Mouse (Mus musculus) cerebellum, adult 11 months (tissue): ENCODE data around the gene Stk11ip.

Source experiments
- DNase-seq: peaks from one replicate; pipeline ENCODE4 v3.0.0; 2022

The Stk11ip gene

GRCm38 (mm10) chr1:75521321-75522031 is at the start of gene Stk11ip:
Gene Stk11ip (plus strand): TSS chr1:75521529.
- peak; percentile 84 for DNase-seq

DNA sequence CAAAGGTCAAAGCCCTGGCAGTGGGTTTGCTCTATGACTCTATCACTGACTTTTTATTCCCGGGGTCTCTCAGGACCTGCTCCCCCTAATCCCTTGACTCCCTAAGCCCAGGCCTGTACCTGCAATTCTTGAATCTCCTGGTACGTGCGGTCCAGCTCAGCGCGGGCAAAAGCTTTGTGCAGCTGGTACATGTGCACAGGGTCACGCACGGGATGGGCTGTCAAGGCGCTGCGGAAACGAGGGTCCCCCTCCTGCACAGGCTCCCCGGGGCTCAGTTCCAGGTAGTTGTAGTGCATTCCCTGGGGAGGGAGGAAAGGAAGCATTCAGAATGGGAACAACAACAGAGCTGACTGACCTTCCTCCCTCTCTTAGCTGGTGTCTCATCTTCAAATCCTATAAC is 44.9 kb upstream of the Stk11ip start:
- DNase-seq: no peak

- DNase-seq: peak; percentile 92
Measured at GRCm38 (mm10) chr1:75477264-75477965, 43.9 kb upstream of the Stk11ip start.

DNA sequence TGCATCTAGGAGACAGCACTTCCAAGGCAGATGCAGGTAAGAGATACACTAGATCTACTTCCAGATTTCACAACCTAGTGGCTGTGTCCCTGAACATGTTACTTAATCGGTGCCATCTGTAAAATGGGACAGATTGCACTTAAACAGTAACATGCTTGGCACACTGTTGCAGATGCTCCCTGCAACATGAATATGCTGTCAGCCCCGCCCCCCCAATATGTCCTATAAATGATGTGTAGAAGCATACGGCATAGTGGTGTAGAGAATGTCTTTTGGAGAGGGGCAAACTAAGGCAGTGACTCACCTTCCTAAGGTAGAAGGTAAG is 43.4 kb upstream of the Stk11ip start:
- no peak for DNase-seq

GRCm38 (mm10) chr1:75478497-75478896 is 42.8 kb upstream of the Stk11ip start:
- no peak for DNase-seq

DNA sequence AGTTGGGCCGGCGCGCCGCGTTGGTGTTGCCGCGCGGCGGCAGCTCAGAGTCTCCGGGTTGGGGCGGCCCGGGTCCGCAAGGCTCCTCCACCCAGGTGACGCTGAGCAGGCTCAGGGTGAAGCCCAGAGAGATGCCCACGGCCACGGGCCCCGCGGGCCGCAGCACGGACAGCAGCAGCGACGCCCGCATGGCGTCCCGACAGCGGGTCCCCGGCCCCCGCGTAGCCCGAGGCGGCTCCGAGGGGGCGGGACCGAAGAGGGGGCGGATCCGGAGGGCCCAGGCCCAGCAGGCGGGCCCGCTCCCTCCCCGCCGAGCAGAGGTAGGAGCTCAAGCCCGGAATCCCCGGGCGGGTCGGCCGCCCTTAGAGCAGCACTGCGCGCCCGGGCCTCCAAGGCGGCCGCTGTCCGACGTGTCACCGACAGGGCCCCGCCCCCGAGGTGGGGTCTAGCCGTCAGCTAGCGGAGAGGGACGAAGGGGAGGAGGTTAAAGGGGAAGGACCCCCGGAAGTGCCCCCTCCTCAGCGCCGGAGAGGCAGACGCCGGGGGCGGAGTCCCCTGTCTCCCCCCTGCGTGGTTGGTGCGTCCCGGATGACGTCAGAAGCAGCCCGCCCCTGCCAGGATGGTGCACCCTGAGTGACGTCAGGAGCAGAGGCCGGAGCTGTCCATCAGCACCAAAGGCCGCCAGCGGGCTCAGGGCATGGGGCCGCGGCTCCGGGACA is 42.3 kb upstream of the Stk11ip start, which contains the start of the genes Chpf and Tmem198:
Chpf (minus strand) TSS at position 392 of the 719 bp plus-strand sequence.
Tmem198 (plus strand) TSS at position 617 of the 719 bp plus-strand sequence.
- peak; percentile 98 for DNase-seq

- no peak for DNase-seq
Measured at GRCm38 (mm10) chr1:75479635-75479989, 41.7 kb upstream of the Stk11ip start.

- DNase-seq: no peak
Measured at GRCm38 (mm10) chr1:75480036-75480435, 41.3 kb upstream of the Stk11ip start.

- no peak for DNase-seq
Measured at GRCm38 (mm10) chr1:75480735-75481134, 40.6 kb upstream of the Stk11ip start.

DNA sequence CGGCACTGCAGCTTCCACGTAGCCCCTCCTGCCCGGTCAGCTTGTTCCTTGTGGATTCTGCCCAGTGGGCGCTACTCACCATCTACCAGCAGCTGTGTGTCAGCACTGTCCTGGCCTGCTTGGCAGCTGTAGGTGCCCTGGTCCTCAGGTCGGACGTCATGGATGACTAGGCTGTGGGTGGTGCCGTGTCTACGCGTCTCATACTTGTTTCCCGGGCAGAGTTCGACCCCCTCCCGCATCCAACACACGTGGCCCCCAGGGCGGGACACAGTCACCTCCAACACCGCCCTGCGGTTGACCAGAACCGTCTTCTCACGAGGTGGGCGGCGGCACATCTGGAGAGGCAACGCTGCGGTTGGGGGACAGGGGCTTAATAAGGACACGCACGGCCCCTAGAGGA is 34.8 kb upstream of the Stk11ip start:
- no peak for DNase-seq

- no peak for DNase-seq
Measured at GRCm38 (mm10) chr1:75487040-75487404, 34.3 kb upstream of the Stk11ip start.

- DNase-seq: peak; percentile 82
Measured at GRCm38 (mm10) chr1:75487405-75488161, 33.7 kb upstream of the Stk11ip start.

- peak; percentile 8 for DNase-seq
Measured at GRCm38 (mm10) chr1:75490785-75491551, 30.4 kb upstream of the Stk11ip start.

- DNase-seq: no peak
Measured at GRCm38 (mm10) chr1:75492579-75493170, 28.7 kb upstream of the Stk11ip start.

- DNase-seq: no peak
Measured at GRCm38 (mm10) chr1:75494878-75495548, 26.3 kb upstream of the Stk11ip start.

DNA sequence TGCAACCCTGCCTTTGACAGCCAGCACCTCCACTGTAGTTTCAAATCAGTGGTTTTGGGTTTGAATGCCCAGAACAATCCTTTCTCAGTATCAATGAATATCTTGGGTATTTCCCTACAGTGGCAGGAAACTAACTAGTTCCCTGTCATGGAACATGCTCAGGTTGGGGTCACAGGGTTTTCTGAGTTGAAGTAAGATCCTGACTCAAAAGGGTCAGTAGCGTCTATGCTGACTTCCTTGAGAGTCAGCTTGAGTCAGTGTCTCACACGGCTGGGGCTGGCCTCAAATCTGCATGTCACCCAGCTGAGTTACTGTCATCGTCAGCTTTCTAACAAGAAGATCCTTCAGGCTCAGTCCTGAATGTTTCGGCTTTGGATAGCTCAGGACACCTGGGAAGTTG is 22.4 kb upstream of the Stk11ip start:
- no peak for DNase-seq

GRCm38 (mm10) chr1:75499441-75499840 is 21.9 kb upstream of the Stk11ip start:
- no peak for DNase-seq

- no peak for DNase-seq
Measured at GRCm38 (mm10) chr1:75501905-75502304, 19.4 kb upstream of the Stk11ip start.

DNA sequence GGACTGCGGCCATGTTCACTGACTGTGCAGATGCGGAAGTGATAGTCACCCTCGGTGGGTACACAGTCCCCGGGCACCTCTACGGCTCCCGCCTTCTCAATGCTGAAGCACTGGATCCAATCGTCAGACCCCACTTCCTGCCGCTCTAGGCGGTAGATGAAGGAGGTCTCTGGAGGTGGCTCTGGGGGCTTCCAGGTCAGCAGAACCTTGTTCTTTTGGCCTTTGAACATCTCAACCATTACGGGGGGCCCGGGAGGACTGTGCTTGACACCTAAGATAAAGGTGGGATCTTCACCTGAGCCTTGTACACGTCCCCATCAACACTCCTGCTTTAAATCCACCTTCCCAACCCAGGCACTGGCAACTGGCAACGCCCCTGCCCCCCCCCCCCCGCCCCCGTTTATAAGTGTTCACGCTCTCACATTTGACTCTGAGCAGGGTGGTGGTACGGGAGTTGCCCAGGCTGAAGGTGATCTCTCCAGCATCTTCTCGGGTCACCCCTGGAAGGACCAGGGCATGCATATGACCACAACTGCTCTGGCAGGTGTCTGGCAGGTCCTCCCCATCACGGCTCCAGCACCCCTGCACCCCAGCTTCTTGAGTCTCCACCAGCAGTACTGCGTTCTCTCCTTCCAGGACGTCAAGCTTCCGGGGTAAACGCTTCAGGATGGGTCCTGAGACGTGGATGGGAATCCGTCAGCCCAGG is 18.2 kb upstream of the Stk11ip start:
- DNase-seq: no peak

GRCm38 (mm10) chr1:75503651-75503980 is 17.7 kb upstream of the Stk11ip start:
- DNase-seq: no peak
